Comparison of ENCODE assay signal across 8 mouse cellular contexts in genomic region chr1:34290321-34290720, GRCm38 (mm10).
A peak's percentile ranks its signal among the peaks of the same experiment; 100 is the strongest.
DNase-seq lines count a peak whose midpoint lies in the region.

No protein-coding gene starts in this region.

- peak; percentile 52 for DNase-seq in adrenal gland, postnatal 10 days
- no peak for DNase-seq in adrenal gland, postnatal 4 days (ENCODE audit: low spot score in 2 of 2)
- peak; percentile 32 for DNase-seq in ovary, postnatal 36 days (ENCODE audit: low spot score)
- DNase-seq in ovary, adult 18-20 months (ENCODE audit: low spot score), result no peak
- peak; percentile 67 for DNase-seq in heart, postnatal 4 days
- DNase-seq in testis, postnatal 10 days (ENCODE audit: low spot score), result peak; percentile 69
- DNase-seq in right cerebral cortex, postnatal 4 days, result no peak
- no peak for DNase-seq in thymus, postnatal 4 days

Comparison
In these comparisons a context has a peak if more than half of its experiments do, and no peak if none do; other contexts are left out.
1. DNase-seq: peak in adrenal gland, postnatal 10 days (single experiment), ovary, postnatal 36 days (single experiment), heart, postnatal 4 days (single experiment) and testis, postnatal 10 days (single experiment); none in adrenal gland, postnatal 4 days (0 of 2), ovary, adult 18-20 months (single experiment), right cerebral cortex, postnatal 4 days (single experiment) and thymus, postnatal 4 days (single experiment).